Mouse (Mus musculus): ENCODE data around the gene Zfp408. TPM values are rescaled to one million over a fixed set of nuclear protein-coding genes. Genes with fewer than 3 reads are reported as not detected.

Zfp408 gene
- polyA plus RNA-seq, 1 experiment from 2014 or later: 7.4 TPM

GRCm38 (mm10) chr2:91674895-91675294 lies 25.3 kb upstream of the Zfp408 start:
- 93% methylated on average over 5 of the region's 5 CpGs for WGBS
- Histone ChIP-seq H3K4me3 (ENCODE audit: low read length) (no peak overlapping the region), H3K4me1 (ENCODE audit: control insufficient read depth, insufficient read depth, low read length) (no peaks in the 10 kb centered on the region), H3K36me3 (ENCODE audit: control insufficient read depth, insufficient read depth, low read length) (peaks cover 63% of the 10 kb centered on the region), H3K9me3 (ENCODE audit: control insufficient read depth, low read length) (no peaks in the 10 kb centered on the region), H3K4me2 (replicated peaks; ENCODE audit: low read depth, low read length) (no peak overlapping the region), H3K27me3 (ENCODE audit: control insufficient read depth, insufficient read depth, low read length) (no peaks in the 10 kb centered on the region), H3K9ac (ENCODE audit: low read depth, low read length) (no peak overlapping the region), H3K27ac (ENCODE audit: low read depth, low read length) (no peak overlapping the region)
- no peak for ATAC-seq (ENCODE audit: low FRiP score, low TSS enrichment)

GRCm38 (mm10) chr2:91673587-91673986 lies 24.0 kb upstream of the Zfp408 start:
- no peak overlapping the region for H3K9ac ChIP-seq (ENCODE audit: low read depth, low read length)
- peaks cover 72% of the 10 kb centered on the region for H3K36me3 ChIP-seq (ENCODE audit: control insufficient read depth, insufficient read depth, low read length)
- no peaks in the 10 kb centered on the region for H3K4me1 ChIP-seq (ENCODE audit: control insufficient read depth, insufficient read depth, low read length)
- no peak overlapping the region for H3K4me3 ChIP-seq (ENCODE audit: low read length)
- H3K4me2 ChIP-seq (replicated peaks; ENCODE audit: low read depth, low read length): no peak overlapping the region
- no peaks in the 10 kb centered on the region for H3K9me3 ChIP-seq (ENCODE audit: control insufficient read depth, low read length)
- no peak overlapping the region for H3K27ac ChIP-seq (ENCODE audit: low read depth, low read length)
- no peak for ATAC-seq (ENCODE audit: low FRiP score, low TSS enrichment)
- H3K27me3 ChIP-seq (ENCODE audit: control insufficient read depth, insufficient read depth, low read length): no peaks in the 10 kb centered on the region
- WGBS: 84% methylated on average over 2 of the region's 2 CpGs

- peaks cover 72% of the 10 kb centered on the region for H3K36me3 ChIP-seq (ENCODE audit: control insufficient read depth, insufficient read depth, low read length)
- no peaks in the 10 kb centered on the region for H3K9me3 ChIP-seq (ENCODE audit: control insufficient read depth, low read length)
- no peak for ATAC-seq (ENCODE audit: low FRiP score, low TSS enrichment)
- no peak overlapping the region for H3K4me2 ChIP-seq (replicated peaks; ENCODE audit: low read depth, low read length)
- 94% methylated on average over 6 of the region's 6 CpGs for WGBS
- H3K4me3 ChIP-seq (ENCODE audit: low read length): no peak overlapping the region
- no peak overlapping the region for H3K27ac ChIP-seq (ENCODE audit: low read depth, low read length)
- H3K9ac ChIP-seq (ENCODE audit: low read depth, low read length): no peak overlapping the region
- H3K4me1 ChIP-seq (ENCODE audit: control insufficient read depth, insufficient read depth, low read length): no peaks in the 10 kb centered on the region
- H3K27me3 ChIP-seq (ENCODE audit: control insufficient read depth, insufficient read depth, low read length): no peaks in the 10 kb centered on the region
Observed at GRCm38 (mm10) chr2:91670038-91670437, 20.4 kb upstream of the Zfp408 start.

GRCm38 (mm10) chr2:91669326-91669725 lies 19.7 kb upstream of the Zfp408 start:
- H3K4me3 ChIP-seq (ENCODE audit: low read length): no peak overlapping the region
- H3K9ac ChIP-seq (ENCODE audit: low read depth, low read length): no peak overlapping the region
- H3K36me3 ChIP-seq (ENCODE audit: control insufficient read depth, insufficient read depth, low read length): peaks cover 72% of the 10 kb centered on the region
- no peak for ATAC-seq (ENCODE audit: low FRiP score, low TSS enrichment)
- H3K9me3 ChIP-seq (ENCODE audit: control insufficient read depth, low read length): no peaks in the 10 kb centered on the region
- 91% methylated on average over 8 of the region's 8 CpGs for WGBS
- H3K4me2 ChIP-seq (replicated peaks; ENCODE audit: low read depth, low read length): no peak overlapping the region
- no peak overlapping the region for H3K27ac ChIP-seq (ENCODE audit: low read depth, low read length)
- no peaks in the 10 kb centered on the region for H3K4me1 ChIP-seq (ENCODE audit: control insufficient read depth, insufficient read depth, low read length)
- no peaks in the 10 kb centered on the region for H3K27me3 ChIP-seq (ENCODE audit: control insufficient read depth, insufficient read depth, low read length)

- no peak overlapping the region for H3K9ac ChIP-seq (ENCODE audit: low read depth, low read length)
- peaks cover 76% of the 10 kb centered on the region for H3K36me3 ChIP-seq (ENCODE audit: control insufficient read depth, insufficient read depth, low read length)
- WGBS: 89% methylated on average over 2 of the region's 2 CpGs
- H3K27ac ChIP-seq (ENCODE audit: low read depth, low read length): no peak overlapping the region
- H3K4me2 ChIP-seq (replicated peaks; ENCODE audit: low read depth, low read length): no peak overlapping the region
- H3K4me1 ChIP-seq (ENCODE audit: control insufficient read depth, insufficient read depth, low read length): no peaks in the 10 kb centered on the region
- H3K9me3 ChIP-seq (ENCODE audit: control insufficient read depth, low read length): no peaks in the 10 kb centered on the region
- H3K4me3 ChIP-seq (ENCODE audit: low read length): no peak overlapping the region
- no peaks in the 10 kb centered on the region for H3K27me3 ChIP-seq (ENCODE audit: control insufficient read depth, insufficient read depth, low read length)
- ATAC-seq (ENCODE audit: low FRiP score, low TSS enrichment): no peak
Observed at GRCm38 (mm10) chr2:91667747-91668146, 18.2 kb upstream of the Zfp408 start.

- Histone ChIP-seq H3K4me1 (ENCODE audit: control insufficient read depth, insufficient read depth, low read length) (no peaks in the 10 kb centered on the region), H3K4me2 (replicated peaks; ENCODE audit: low read depth, low read length) (no peak overlapping the region), H3K27me3 (ENCODE audit: control insufficient read depth, insufficient read depth, low read length) (no peaks in the 10 kb centered on the region), H3K36me3 (ENCODE audit: control insufficient read depth, insufficient read depth, low read length) (peaks cover 80% of the 10 kb centered on the region), H3K9me3 (ENCODE audit: control insufficient read depth, low read length) (no peaks in the 10 kb centered on the region), H3K27ac (ENCODE audit: low read depth, low read length) (no peak overlapping the region), H3K4me3 (ENCODE audit: low read length) (no peak overlapping the region), H3K9ac (ENCODE audit: low read depth, low read length) (no peak overlapping the region)
- 77% methylated on average over 6 of the region's 6 CpGs for WGBS
- no peak for ATAC-seq (ENCODE audit: low FRiP score, low TSS enrichment)
Observed at GRCm38 (mm10) chr2:91666386-91666910, 16.9 kb upstream of the Zfp408 start.

GRCm38 (mm10) chr2:91664780-91665179 lies 15.2 kb upstream of the Zfp408 start:
- Histone ChIP-seq H3K9ac (ENCODE audit: low read depth, low read length) (no peak overlapping the region), H3K27me3 (ENCODE audit: control insufficient read depth, insufficient read depth, low read length) (no peaks in the 10 kb centered on the region), H3K9me3 (ENCODE audit: control insufficient read depth, low read length) (no peaks in the 10 kb centered on the region), H3K27ac (ENCODE audit: low read depth, low read length) (no peak overlapping the region), H3K4me2 (replicated peaks; ENCODE audit: low read depth, low read length) (no peak overlapping the region), H3K36me3 (ENCODE audit: control insufficient read depth, insufficient read depth, low read length) (peaks cover 75% of the 10 kb centered on the region), H3K4me3 (ENCODE audit: low read length) (no peak overlapping the region), H3K4me1 (ENCODE audit: control insufficient read depth, insufficient read depth, low read length) (no peaks in the 10 kb centered on the region)
- ATAC-seq (ENCODE audit: low FRiP score, low TSS enrichment): no peak

GRCm38 (mm10) chr2:91660981-91661380 lies 11.4 kb upstream of the Zfp408 start:
- Histone ChIP-seq H3K9ac (ENCODE audit: low read depth, low read length) (no peak overlapping the region), H3K4me3 (ENCODE audit: low read length) (no peak overlapping the region), H3K4me2 (replicated peaks; ENCODE audit: low read depth, low read length) (no peak overlapping the region), H3K27ac (ENCODE audit: low read depth, low read length) (no peak overlapping the region), H3K9me3 (ENCODE audit: control insufficient read depth, low read length) (no peaks in the 10 kb centered on the region), H3K4me1 (ENCODE audit: control insufficient read depth, insufficient read depth, low read length) (no peaks in the 10 kb centered on the region), H3K27me3 (ENCODE audit: control insufficient read depth, insufficient read depth, low read length) (no peaks in the 10 kb centered on the region), H3K36me3 (ENCODE audit: control insufficient read depth, insufficient read depth, low read length) (peaks cover 80% of the 10 kb centered on the region)
- WGBS: 93% methylated on average over 6 of the region's 6 CpGs
- ATAC-seq (ENCODE audit: low FRiP score, low TSS enrichment): no peak

GRCm38 (mm10) chr2:91659657-91660056 lies 10.1 kb upstream of the Zfp408 start:
- WGBS: 97% methylated on average over 8 of the region's 8 CpGs
- H3K4me3 ChIP-seq (ENCODE audit: low read length): no peak overlapping the region
- H3K4me2 ChIP-seq (replicated peaks; ENCODE audit: low read depth, low read length): no peak overlapping the region
- no peaks in the 10 kb centered on the region for H3K27me3 ChIP-seq (ENCODE audit: control insufficient read depth, insufficient read depth, low read length)
- ATAC-seq (ENCODE audit: low FRiP score, low TSS enrichment): no peak
- no peak overlapping the region for H3K9ac ChIP-seq (ENCODE audit: low read depth, low read length)
- no peaks in the 10 kb centered on the region for H3K9me3 ChIP-seq (ENCODE audit: control insufficient read depth, low read length)
- peaks cover 90% of the 10 kb centered on the region for H3K36me3 ChIP-seq (ENCODE audit: control insufficient read depth, insufficient read depth, low read length)
- H3K4me1 ChIP-seq (ENCODE audit: control insufficient read depth, insufficient read depth, low read length): no peaks in the 10 kb centered on the region
- no peak overlapping the region for H3K27ac ChIP-seq (ENCODE audit: low read depth, low read length)
